Mouse (Mus musculus): ENCODE measurements around the gene Fam126a.

The Fam126a gene

DNA sequence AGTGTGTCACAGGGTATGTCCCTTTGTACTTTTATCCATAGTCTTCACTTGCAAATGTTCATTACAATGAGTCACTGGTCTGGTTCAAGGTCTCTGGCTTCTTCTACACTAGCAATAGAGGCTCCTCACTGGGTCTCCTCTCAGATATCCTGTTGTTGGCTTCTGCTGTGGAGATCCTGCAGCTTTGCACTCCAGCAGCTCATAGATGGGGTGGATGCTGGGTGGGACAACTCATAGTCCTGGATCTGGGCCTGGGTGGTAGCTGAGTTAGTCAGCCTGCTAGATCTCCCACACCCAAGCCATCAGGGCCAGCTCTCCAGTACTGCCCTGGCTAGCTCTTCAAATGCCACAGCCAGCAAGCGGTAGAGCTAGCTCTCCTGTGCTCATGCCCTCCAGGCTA, 48.4 kb downstream of the Fam126a start:
- TF ChIP-seq GATA4 (IDR thresholded peaks at IDR 0.05; ENCODE audit: insufficient replicate concordance, low read length): no peak

DNA sequence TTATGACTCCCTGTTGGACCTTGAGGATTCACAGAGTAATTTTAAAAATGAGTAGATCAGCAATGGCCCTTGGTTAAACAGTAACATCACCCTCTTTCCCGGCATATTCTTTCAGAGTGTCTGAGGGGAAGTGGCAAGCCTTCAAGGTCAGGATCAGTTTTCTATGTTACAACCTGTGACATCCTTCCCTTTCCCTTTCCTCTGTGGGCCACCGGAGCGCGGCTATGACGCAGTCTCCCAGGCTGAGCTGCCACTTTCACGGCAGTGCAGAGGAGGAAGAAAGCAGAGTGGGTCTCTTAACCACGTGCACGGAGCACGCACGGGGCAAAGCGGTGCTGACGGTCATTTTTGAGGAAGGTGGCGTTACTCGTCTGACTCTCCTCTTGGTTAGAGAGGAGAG, 52.0 kb downstream of the Fam126a start:
- no peak for TF ChIP-seq GATA4 (IDR thresholded peaks at IDR 0.05; ENCODE audit: insufficient replicate concordance, low read length)

DNA sequence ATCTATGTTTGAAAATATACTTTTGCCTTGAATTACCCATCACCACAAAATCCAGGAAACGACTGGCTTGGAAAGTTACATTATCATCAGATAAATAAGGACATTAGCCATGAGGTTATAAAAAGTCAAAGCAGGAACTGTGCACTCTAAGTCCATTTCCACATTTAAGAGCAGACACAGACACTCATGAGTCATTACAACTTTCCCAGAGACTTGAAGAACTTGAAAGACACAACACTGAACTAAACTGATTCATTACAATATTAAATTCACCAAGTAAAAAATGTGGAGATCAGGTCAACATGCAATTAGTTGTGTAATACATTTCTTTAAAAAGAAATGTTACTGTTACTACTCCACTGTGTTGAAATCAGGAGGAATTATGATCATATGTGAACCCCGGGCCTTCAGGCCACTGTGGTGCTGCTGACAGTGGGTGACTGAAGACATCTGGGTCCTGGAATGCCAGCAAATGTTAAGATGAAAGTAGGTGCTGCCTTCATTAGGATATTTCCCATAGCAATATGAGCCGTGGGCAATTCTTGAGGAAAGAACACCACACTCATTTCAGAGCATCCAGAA, 55.4 kb downstream of the Fam126a start:
- no peak for TF ChIP-seq GATA4 (IDR thresholded peaks at IDR 0.05; ENCODE audit: insufficient replicate concordance, low read length)

DNA sequence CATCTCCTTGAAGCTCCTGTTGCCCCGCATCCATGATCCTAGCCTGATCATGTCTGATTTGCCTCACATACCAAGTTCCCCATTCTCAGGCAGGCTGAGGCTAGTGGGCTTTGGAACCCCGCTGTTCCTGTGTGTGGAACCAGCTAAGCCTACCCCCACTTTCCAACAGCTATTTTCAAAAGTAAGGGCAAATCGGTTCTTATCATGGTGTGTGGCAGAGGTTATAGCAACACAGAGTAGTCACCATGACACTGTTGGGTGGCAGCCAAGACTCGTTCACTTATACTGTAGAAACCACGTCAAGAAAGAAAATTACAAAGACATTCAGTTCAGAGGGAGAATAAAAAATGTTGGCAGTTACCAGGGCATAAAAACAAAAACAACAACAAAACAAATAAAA, 62.8 kb downstream of the Fam126a start:
- no peak for TF ChIP-seq GATA4 (IDR thresholded peaks at IDR 0.05; ENCODE audit: insufficient replicate concordance, low read length)

DNA sequence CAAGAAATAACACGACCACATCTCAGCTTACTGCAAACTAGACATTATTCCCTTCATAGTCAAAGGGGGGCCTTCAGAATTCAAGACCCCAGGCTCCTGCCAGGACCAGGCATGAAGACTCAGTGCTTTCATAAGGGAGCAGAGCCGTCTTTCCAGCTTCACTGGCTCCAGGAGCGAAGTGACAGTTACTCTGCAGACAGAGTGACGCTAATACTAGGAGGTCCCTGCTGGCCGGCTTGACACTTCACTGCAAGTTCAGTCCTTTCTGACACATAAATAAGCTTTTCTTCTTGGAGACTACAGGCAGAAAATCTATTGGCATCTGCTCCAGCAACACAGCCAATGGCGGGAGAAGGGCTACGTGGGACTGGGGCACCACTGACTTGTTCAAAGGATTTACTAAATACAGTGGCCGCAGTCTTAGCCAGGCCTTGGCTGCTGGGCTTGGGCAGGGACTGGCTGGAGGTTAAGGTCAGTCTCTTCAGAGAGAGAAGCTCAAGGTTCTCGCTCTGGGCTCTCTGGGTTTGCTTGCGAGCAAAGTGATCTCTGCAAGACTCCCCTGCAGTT, 65.8 kb downstream of the Fam126a start:
- TF ChIP-seq GATA4 (IDR thresholded peaks at IDR 0.05; ENCODE audit: insufficient replicate concordance, low read length): no peak

DNA sequence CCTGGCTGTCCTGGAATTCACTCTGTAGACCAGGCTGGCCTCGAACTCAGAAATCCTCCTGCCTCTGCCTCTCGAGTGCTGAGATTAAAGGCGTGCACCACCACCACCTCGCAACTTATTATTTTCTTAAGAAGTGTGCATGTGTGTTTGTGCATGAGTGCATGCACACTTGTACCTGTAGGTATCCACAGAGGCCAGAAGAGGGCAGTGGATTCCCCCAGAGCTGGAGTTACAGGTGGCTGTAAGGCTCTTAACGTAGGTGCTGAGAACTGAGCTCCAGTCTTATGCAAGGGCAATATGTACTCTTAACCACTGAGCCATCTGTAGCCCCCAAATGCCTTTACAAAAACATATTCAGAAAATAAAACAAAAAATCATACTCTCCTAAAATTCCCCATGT, 77.4 kb downstream of the Fam126a start:
- TF ChIP-seq GATA4 (IDR thresholded peaks at IDR 0.05; ENCODE audit: insufficient replicate concordance, low read length): no peak

DNA sequence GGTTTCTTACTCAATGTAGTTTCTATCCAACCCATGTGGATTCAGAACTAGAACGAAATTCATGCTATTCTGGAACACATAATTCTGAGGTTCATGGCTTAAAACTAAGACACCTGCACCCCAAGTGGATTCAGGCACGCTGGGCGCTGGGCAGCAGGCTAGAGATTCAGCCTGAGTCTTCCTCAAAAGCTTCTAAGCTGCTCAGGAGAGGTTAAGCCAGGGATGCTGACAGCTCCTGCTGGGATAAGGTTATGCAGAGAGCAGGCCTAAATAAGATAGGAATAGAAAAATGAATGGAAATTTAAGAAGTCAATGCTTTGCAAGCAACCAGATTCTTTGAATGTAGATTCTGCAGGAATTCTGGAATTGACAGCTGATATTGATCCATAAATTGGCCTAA, 82.4 kb downstream of the Fam126a start:
- TF ChIP-seq GATA4 (IDR thresholded peaks at IDR 0.05; ENCODE audit: insufficient replicate concordance, low read length): no peak

DNA sequence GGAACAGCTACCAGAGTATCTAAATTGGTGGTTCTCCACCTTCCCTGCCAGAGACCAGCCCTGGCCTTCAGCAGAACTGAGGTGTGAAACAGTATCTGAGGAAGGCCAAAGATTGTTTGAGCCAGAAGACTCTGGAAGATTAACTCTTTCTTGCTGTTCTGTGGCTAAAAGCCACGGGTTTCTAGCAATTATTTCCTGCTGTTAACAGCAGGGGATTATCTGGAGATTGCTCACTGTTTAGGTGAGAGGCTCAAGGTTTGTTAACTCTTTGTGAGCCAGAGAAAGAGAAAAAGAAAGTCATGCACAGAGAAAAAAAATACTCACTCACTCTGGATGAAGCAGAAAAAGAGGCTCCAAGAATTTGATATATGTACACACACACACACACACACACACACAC, 85.4 kb downstream of the Fam126a start:
- TF ChIP-seq GATA4 (IDR thresholded peaks at IDR 0.05; ENCODE audit: insufficient replicate concordance, low read length): no peak

DNA sequence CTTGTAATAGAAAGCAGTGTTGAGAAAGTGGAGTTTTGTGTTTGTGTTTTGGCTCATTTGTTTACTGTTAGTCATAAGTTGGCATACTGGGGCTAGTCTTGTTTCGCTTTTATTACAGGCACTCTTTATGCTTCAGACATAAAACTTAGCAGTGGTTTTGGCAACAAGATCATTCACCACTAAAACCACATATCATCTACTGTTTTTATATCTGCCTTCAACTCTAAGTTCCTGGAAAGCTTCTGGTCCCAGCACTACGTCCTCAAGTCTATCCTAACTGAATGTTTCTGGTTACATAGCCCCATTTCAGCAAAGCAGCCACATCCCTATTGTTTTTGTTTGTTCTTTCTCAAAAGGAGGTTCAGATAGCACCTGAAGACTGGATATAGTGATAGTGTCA, 87.0 kb downstream of the Fam126a start:
- no peak for TF ChIP-seq GATA4 (IDR thresholded peaks at IDR 0.05; ENCODE audit: insufficient replicate concordance, low read length)

DNA sequence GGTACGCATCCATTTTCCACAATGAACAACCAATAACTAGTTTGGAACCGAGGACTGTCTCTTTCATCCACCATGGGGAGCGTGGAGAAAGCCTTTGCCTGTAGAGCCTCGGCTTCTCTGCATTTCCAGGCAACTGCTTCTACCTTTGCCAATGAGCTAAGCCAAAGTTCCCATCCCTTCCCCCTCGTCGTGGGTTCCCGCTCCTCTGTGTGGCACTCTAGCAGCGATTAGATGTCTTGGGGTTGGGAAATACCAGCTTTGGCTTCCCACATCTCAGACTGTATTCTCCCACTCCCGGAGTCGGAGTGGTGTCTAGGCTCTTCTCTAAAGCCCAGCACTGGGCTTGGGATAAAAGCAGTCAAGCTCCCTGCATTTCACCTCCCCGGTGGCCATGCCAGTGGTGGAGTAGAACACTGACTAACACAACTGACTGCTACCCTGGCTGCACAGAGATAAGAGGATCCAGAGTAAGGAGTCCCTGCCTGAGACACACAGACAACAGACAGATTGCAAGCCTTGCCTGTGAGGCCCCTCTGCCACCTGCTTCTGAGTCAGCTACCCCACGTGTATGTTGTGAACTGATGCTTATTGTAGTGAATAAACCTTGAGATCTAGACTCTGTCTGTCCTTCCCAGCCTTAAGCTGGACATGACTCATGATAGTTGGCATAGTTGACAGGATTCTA, 106.9 kb downstream of the Fam126a start:
- TF ChIP-seq GATA4 (IDR thresholded peaks at IDR 0.05; ENCODE audit: insufficient replicate concordance, low read length): no peak

DNA sequence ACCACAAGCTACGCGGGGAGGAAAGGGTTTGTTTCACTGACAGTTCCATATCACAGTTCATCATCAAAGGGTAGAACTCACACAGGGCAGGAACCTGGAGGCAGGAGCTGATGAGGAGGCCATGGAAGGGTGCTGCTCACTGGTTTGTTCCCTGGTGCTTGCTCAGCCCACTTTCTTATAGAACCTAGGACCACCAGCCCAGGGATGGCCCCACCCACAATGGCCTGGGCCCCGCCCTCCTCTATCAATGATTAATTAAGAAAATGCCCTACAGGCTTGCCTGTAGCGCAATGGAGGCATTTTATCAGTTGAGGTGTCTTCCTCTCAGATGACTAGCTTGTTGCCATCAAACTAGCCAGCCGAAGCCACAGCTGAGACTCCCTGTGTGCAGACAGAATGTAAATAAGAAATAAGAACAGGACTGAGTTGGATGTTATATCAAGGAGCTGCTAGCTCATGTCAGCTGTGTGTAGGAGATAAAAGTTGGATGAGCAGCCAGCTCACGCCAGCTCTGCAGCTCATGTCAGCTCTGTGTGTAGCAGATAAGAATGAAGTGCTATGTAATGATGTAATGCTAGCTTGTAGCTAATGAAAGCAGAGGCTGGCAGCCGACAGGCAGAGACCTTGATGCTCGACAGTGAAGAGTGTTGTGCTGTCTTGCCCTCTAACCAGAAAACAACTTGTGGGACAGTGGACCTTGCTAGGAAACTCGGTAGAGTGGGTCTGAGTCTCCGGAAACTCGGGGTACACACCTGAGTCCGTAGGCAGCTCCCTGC, 107.8 kb downstream of the Fam126a start:
- TF ChIP-seq GATA4 (IDR thresholded peaks at IDR 0.05; ENCODE audit: insufficient replicate concordance, low read length): no peak

DNA sequence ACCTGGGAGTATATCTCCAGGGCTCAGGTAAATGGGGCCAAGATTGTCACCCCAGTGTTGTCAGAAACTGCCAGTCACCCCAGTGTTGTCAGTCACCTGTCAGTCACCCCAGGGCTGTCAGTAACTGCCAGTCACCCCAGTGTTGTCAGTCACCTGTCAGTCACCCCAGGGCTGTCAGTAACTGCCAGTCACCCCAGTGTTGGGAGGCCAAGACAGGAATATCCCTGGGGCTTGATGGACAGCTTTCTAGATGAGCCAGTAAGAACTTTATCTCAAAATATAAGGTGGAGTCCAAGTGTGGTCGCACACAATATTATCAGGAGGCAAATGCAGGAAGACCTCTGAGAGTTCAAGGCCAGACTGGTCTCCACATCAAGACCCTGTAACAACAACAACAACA, 109.2 kb downstream of the Fam126a start:
- no peak for TF ChIP-seq GATA4 (IDR thresholded peaks at IDR 0.05; ENCODE audit: insufficient replicate concordance, low read length)

DNA sequence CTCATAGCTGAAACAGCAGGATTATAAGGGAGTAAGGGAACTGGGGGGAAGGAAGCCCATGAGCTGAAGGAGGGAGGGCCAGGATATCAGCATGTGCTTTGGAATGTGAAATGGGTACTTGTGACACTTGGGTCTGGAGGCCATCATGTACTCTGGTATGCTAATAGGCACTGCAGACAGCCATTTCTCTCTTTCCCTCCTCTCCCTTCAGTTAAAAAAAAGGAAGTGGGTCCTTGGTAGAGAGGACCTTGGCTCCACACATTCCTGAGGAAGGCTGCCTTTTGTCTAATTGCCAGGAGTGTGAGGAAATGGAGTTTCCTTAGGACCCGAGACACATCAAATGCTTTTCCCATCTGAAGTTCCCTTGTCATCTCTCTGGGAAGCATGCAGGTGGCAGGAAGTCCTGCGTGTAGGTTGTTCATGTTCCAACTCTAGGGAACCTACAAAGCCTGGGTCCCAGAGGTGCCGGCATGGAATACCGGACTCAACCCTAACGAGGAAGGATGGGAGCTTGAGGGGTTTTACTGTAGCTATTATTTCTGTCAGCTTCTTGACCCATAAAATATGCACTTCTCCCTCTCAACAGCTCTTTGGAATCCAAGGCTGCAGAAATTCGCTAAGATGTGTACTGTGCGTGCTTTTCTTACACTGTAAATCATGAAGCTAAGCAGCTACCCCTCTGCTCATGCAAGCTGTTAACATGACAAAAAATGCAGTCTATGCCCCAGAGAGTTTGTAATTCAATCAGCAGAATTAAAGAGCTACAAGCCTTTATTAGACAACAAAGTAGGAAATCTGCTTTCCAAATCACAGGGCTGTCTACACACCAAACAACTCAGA, 110.4 kb downstream of the Fam126a start:
- TF ChIP-seq GATA4 (IDR thresholded peaks at IDR 0.05; ENCODE audit: insufficient replicate concordance, low read length): no peak

DNA sequence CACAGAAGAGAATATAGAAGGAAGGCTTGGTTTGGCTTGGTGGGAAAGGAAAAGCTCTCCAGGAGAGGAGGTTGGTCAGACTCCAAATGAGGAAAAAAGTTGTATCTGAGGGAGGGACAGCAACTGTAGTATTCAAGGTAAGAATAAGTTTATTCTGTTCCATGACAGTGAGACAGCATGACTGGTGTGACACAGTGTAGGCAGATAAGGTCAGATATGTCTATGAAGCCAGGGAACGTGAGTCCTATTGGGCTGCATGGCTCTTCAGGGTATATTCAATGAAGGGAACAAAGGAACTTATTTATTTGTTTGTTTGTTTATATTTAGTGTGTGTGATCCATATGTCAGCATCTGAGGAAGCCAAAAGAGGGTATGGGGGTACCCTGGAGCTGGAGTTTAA, 113.2 kb downstream of the Fam126a start:
- TF ChIP-seq GATA4 (IDR thresholded peaks at IDR 0.05; ENCODE audit: insufficient replicate concordance, low read length): no peak

DNA sequence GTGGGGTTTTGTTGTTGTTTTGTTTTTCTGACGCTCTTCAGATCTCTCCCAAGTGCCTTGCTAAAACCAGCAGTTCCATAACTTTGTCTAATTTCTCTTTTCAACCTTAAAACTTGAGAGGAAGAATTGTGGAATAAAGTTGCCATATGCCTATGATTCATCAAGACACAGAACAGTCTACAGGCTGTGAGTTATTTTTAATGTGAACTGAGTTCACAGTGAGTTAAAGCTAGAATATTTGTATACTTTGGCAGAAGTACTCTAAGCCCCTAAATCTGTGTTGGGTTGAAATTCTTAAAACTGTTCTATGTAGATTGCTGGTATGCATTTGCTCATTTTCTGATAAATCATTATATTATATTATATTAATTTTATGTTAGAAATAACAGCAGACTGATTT, 118.9 kb downstream of the Fam126a start:
- TF ChIP-seq GATA4 (IDR thresholded peaks at IDR 0.05; ENCODE audit: insufficient replicate concordance, low read length): no peak
